Mouse (Mus musculus) cerebellum, adult 11 months (tissue): ENCODE data around the gene Traf3ip3.

Experiments
- DNase-seq: peaks from one replicate; pipeline ENCODE4 v3.0.0; 2022

Traf3ip3 gene

GRCm38 (mm10) chr1:193205431-193205830, 3.9 kb upstream of the Traf3ip3 start:
- no peak for DNase-seq

GRCm38 (mm10) chr1:193203821-193204220, 2.3 kb upstream of the Traf3ip3 start:
- DNase-seq = no peak

- DNase-seq = no peak
Measured at GRCm38 (mm10) chr1:193200640-193201382, 692 bp downstream of the Traf3ip3 start.

- DNase-seq = no peak
Measured at GRCm38 (mm10) chr1:193198312-193198711, 3.2 kb downstream of the Traf3ip3 start.

GRCm38 (mm10) chr1:193197494-193198205, 3.9 kb downstream of the Traf3ip3 start:
- no peak for DNase-seq

- DNase-seq = no peak
Measured at GRCm38 (mm10) chr1:193195169-193195810, 6.2 kb downstream of the Traf3ip3 start.

- DNase-seq = peak; percentile 52
Measured at GRCm38 (mm10) chr1:193194416-193195140, 6.9 kb downstream of the Traf3ip3 start.

GRCm38 (mm10) chr1:193191675-193192283, 9.7 kb downstream of the Traf3ip3 start:
- DNase-seq = no peak

- DNase-seq = no peak
Measured at GRCm38 (mm10) chr1:193189771-193190170, 11.7 kb downstream of the Traf3ip3 start.

- DNase-seq = no peak
Measured at GRCm38 (mm10) chr1:193189151-193189621, 12.3 kb downstream of the Traf3ip3 start.

- DNase-seq = no peak
Measured at GRCm38 (mm10) chr1:193188257-193188656, 13.2 kb downstream of the Traf3ip3 start.

- no peak for DNase-seq
Measured at GRCm38 (mm10) chr1:193181104-193181503, 20.4 kb downstream of the Traf3ip3 start.

- no peak for DNase-seq
Measured at GRCm38 (mm10) chr1:193174143-193174733, 27.3 kb downstream of the Traf3ip3 start.

GRCm38 (mm10) chr1:193173810-193174129, 27.7 kb downstream of the Traf3ip3 start:
- no peak for DNase-seq

- peak; percentile 94 for DNase-seq
Measured at GRCm38 (mm10) chr1:193172991-193173809, 28.3 kb downstream of the Traf3ip3 start.

GRCm38 (mm10) chr1:193169856-193170255, 31.6 kb downstream of the Traf3ip3 start:
- no peak for DNase-seq

- no peak for DNase-seq
Measured at GRCm38 (mm10) chr1:193169228-193169627, 32.3 kb downstream of the Traf3ip3 start.

GRCm38 (mm10) chr1:193167746-193168145, 33.8 kb downstream of the Traf3ip3 start, which contains the start of gene A130010J15Rik:
Gene A130010J15Rik (plus strand): TSS chr1:193168046.
- DNase-seq = no peak

GRCm38 (mm10) chr1:193160317-193161032, 41.0 kb downstream of the Traf3ip3 start:
- no peak for DNase-seq

- no peak for DNase-seq
Measured at GRCm38 (mm10) chr1:193159613-193160012, 41.9 kb downstream of the Traf3ip3 start.

GRCm38 (mm10) chr1:193159163-193159562, 42.3 kb downstream of the Traf3ip3 start:
- DNase-seq = no peak
